Mouse (Mus musculus) gastrocnemius, adult 8-10 months (tissue): Measurements from ENCODE around the gene Vmn1r157. TPM values are rescaled to one million over a fixed set of nuclear protein-coding genes. Genes with fewer than 3 reads are reported as not detected.
"Not testable (repeated sequence)": the region's sequence is repeated elsewhere in the genome, so short reads cannot be mapped to it uniquely, and the experiment has no call there.

ENCODE experiments used
- DNase-seq, 2 experiments: peaks; one replicate each; pipeline ENCODE4 v3.0.0; 2022; ENCODE audit warnings: low spot score in 2 of 2
- total RNA-seq, 4 experiments: library from RNA; stranded (reverse); gene quantifications; 2 replicates each; pipeline ENCODE4 v1.2.4; 2022

Vmn1r157 gene
- total RNA-seq = not detected

GRCm38 (mm10) chr7:22761397-22761796 lies at the start of gene Vmn1r157:
Gene Vmn1r157 (plus strand): TSS chr7:22761697.
- not testable (repeated sequence) for DNase-seq

GRCm38 (mm10) chr7:22719610-22720009 lies 41.9 kb upstream of the Vmn1r157 start, which contains the start of gene Gm4567:
Gene Gm4567 (minus strand): TSS chr7:22719710.
- DNase-seq = not testable (repeated sequence)

GRCm38 (mm10) chr7:22775981-22776380 lies 14.5 kb downstream of the Vmn1r157 start:
- DNase-seq = not testable (repeated sequence)

- DNase-seq = not testable (repeated sequence)
Measured at GRCm38 (mm10) chr7:22790682-22791081, 29.2 kb downstream of the Vmn1r157 start, which contains the start of gene Vmn1r158. Gene Vmn1r158 (minus strand): TSS chr7:22790782.

Other genes with a start within 250 kb of the Vmn1r157 start
- gene Vmn1r152, start 238.7 kb upstream of the Vmn1r157 start, total RNA-seq = not detected
- gene Gm8677, start 226.8 kb upstream of the Vmn1r157 start, total RNA-seq = not detected
- not detected for gene Gm4201, start 196.4 kb upstream of the Vmn1r157 start, total RNA-seq
- not detected for gene Gm4565, start 173.6 kb upstream of the Vmn1r157 start, total RNA-seq
- gene Vmn1r155, start 103.7 kb upstream of the Vmn1r157 start, total RNA-seq = not detected
- not detected for gene Gm8693, start 69.4 kb upstream of the Vmn1r157 start, total RNA-seq
- not detected for gene Gm4567, start 42.0 kb upstream of the Vmn1r157 start, total RNA-seq
- not detected for gene Vmn1r158, start 29.1 kb downstream of the Vmn1r157 start, total RNA-seq
- gene Vmn1r159, start 81.9 kb downstream of the Vmn1r157 start, total RNA-seq = not detected
- not detected for gene Vmn1r160, start 109.5 kb downstream of the Vmn1r157 start, total RNA-seq
- not detected for gene Gm4214, start 223.0 kb downstream of the Vmn1r157 start, total RNA-seq